Comparison of ENCODE assay signal across 8 mouse cellular contexts in the genomic region with DNA sequence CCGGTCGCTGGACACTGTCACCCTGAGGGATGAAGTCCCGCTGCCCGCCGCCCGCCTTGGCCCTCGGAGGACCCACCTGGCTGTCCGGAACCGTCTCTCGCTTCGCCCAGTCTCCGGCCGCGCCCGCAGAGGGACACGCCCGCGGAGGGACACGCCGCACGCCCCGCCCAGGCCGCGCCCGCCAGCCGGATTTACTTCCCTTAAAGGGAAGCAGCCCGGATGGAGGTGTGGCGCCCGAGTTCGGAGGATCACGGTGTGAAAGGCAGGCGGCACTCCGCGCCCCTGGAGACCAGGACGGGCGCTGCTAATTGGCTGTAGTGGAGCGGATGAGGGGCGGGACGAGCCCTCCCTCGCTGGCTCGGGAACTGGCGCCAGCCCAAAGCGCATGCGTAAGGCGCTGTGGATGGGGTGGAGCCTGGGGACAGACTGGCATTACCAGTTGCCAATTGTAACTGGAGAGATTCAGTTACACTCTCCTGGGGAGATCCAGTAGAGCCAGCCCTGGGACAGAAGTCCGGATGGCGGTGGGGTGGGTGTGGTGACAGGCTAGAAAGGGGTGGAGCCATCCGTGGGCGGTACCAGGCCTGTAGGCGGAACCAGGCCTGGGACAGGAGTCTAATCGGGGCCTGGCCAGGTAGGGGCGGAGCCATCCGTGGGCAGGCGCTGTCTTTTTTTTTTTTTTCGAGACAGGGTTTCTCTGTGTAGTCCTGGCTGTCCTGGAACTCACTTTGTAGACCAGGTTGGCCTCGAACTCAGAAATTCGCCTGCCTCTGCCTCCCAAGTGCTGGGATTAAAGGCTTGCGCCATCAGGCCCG. TPM values are rescaled to one million over a fixed set of nuclear protein-coding genes. Genes with fewer than 3 reads are reported as not detected.
A peak's percentile ranks its signal among the peaks of the same experiment; 100 is the strongest.
DNase-seq lines count a peak whose midpoint lies in the region; ATAC-seq lines count a peak whose summit lies in the region.

Gene Mob3a, minus strand, starts transcription at position 257 of the 815 bp plus-strand sequence.
Gene Izumo4, plus strand, starts transcription at position 464 of the 815 bp plus-strand sequence.

- H3K36me3 ChIP-seq in intestine, embryonic 14.5 days (ENCODE audit: control insufficient read depth, insufficient read depth, low read length), result peaks cover 16% of the 10 kb centered on the region

- H3K4me1 ChIP-seq in intestine, embryonic 14.5 days (replicated peaks; ENCODE audit: control insufficient read depth, insufficient read depth, low read length), result peaks cover 26% of the 10 kb centered on the region

- peak; percentile 96 for ATAC-seq in intestine, embryonic 14.5 days (replicated peaks; ENCODE audit: low FRiP score, low TSS enrichment, low read depth)

- H3K27ac ChIP-seq in intestine, embryonic 14.5 days (ENCODE audit: low read depth), result peak within 1 kb of the TSS; percentile 79

- H3K4me2 ChIP-seq in intestine, embryonic 14.5 days (ENCODE audit: low read length), result peak within 1 kb of the TSS; percentile 69

- DNase-seq in adrenal gland, adult 18-20 months (ENCODE audit: low spot score in 2 of 2), result peak; percentile 96 to 98
- peak; percentile 100 for DNase-seq in embryo, embryonic 11 days
- peak; percentile 100 for DNase-seq in gastrocnemius, postnatal 25 days
- peak; percentile 97 for DNase-seq in intestine, embryonic 14.5 days (ENCODE audit: low spot score)
- peak; percentile 99 for DNase-seq in left cerebral cortex, postnatal 14 days (ENCODE audit: low spot score in 2 of 2)
- DNase-seq in mesoderm, embryonic 11.5 days (ENCODE audit: low read depth, low spot score), result peak; percentile 100
- DNase-seq in right cerebral cortex, postnatal 36 days (ENCODE audit: low spot score in 2 of 2), result peak; percentile 98 to 99
- peak; percentile 99 for DNase-seq in yolk sac, embryonic 10.5 days (ENCODE audit: low spot score)

- WGBS in intestine, embryonic 14.5 days, result under 1% methylated on average over 57 of the region's 59 CpGs

- no peaks in the 10 kb centered on the region for H3K9me3 ChIP-seq in intestine, embryonic 14.5 days (ENCODE audit: control insufficient read depth, low read length)

- H3K27me3 ChIP-seq in intestine, embryonic 14.5 days (replicated peaks; ENCODE audit: control insufficient read depth, insufficient read depth, low read length), result no peaks in the 10 kb centered on the region

- peak within 1 kb of the TSS; percentile 63 for H3K4me3 ChIP-seq in intestine, embryonic 14.5 days (ENCODE audit: low read depth, low read length)

- peak within 1 kb of the TSS; percentile 59 for H3K9ac ChIP-seq in intestine, embryonic 14.5 days (ENCODE audit: low read length)

- intact Hi-C loops in left cerebral cortex, postnatal 14 days (cut with DNase I), result no loop called here

RNA-seq across cellular contexts. Expression of gene Mob3a, which starts in this region (rescaled TPM):
- total RNA-seq in adrenal gland, adult 18-20 months (2021), result 10 to 100 TPM; 16.1 to 29.6 TPM
- total RNA-seq in gastrocnemius, postnatal 25 days (2021), result 1 to 10 TPM; 5.7 to 6.8 TPM
- polyA plus RNA-seq in intestine, embryonic 14.5 days (2014; fragmentation: Nextera tagmentation; extraction: Ambion mirVana), result 38.6 and 47.1 TPM in 2 replicates
- 10 to 100 TPM; 15.0 to 20.2 TPM for total RNA-seq in left cerebral cortex, postnatal 14 days (2021)

RNA-seq across cellular contexts. Expression of gene Izumo4, which starts in this region (rescaled TPM):
- total RNA-seq in adrenal gland, adult 18-20 months (2021), result 10 to 100 TPM; 11.0 to 18.0 TPM
- 1 to 10 TPM; 2.4 to 3.8 TPM for total RNA-seq in gastrocnemius, postnatal 25 days (2021)
- polyA plus RNA-seq in intestine, embryonic 14.5 days (2014; fragmentation: Nextera tagmentation; extraction: Ambion mirVana), result 15.5 and 15.9 TPM in 2 replicates
- total RNA-seq in left cerebral cortex, postnatal 14 days (2021), result 10 to 100 TPM; 52.8 to 55.3 TPM

Comparison
In these comparisons a context has a peak if more than half of its experiments do, and no peak if none do; other contexts are left out.
1. Peak in every context shown above with its lines: DNase-seq, ATAC-seq, H3K4me3 ChIP-seq and H3K27ac ChIP-seq.